Mouse (Mus musculus) right cerebral cortex, postnatal 14 days (tissue): ENCODE data around the gene Usp18.
A peak's percentile ranks its signal among the peaks of the same experiment; 100 is the strongest.

ENCODE experiments used
- DNase-seq: peaks from one replicate; pipeline ENCODE4 v3.0.0; 2022

Usp18 gene

GRCm38 (mm10) chr6:121226043-121226442 lies 19.7 kb upstream of the Usp18 start:
- DNase-seq: no peak

- no peak for DNase-seq
These were observed 19.0 kb upstream of the Usp18 start for GRCm38 (mm10) chr6:121226744-121227143.

GRCm38 (mm10) chr6:121228421-121228820 lies 17.3 kb upstream of the Usp18 start:
- no peak for DNase-seq

- no peak for DNase-seq
These were observed 13.1 kb upstream of the Usp18 start for GRCm38 (mm10) chr6:121232652-121233051.

- DNase-seq: no peak
These were observed 9.3 kb upstream of the Usp18 start for GRCm38 (mm10) chr6:121236386-121236785.

- DNase-seq: no peak
These were observed 7.5 kb upstream of the Usp18 start for GRCm38 (mm10) chr6:121238209-121238608.

GRCm38 (mm10) chr6:121241780-121242179 lies 3.9 kb upstream of the Usp18 start:
- DNase-seq: no peak

- DNase-seq: no peak
These were observed 2.5 kb upstream of the Usp18 start for GRCm38 (mm10) chr6:121243161-121243560.

- no peak for DNase-seq
These were observed 293 bp downstream of the Usp18 start for GRCm38 (mm10) chr6:121246037-121246361.

- no peak for DNase-seq
These were observed 4.7 kb downstream of the Usp18 start for GRCm38 (mm10) chr6:121250406-121250805.

- DNase-seq: no peak
These were observed 5.5 kb downstream of the Usp18 start for GRCm38 (mm10) chr6:121251256-121251655.

GRCm38 (mm10) chr6:121260548-121260947 lies 14.8 kb downstream of the Usp18 start:
- DNase-seq: peak; percentile 84

- DNase-seq: no peak
These were observed 15.5 kb downstream of the Usp18 start for GRCm38 (mm10) chr6:121261233-121261632.

GRCm38 (mm10) chr6:121262004-121262403 lies 16.3 kb downstream of the Usp18 start:
- no peak for DNase-seq

- no peak for DNase-seq
These were observed 16.8 kb downstream of the Usp18 start for GRCm38 (mm10) chr6:121262496-121262895.

GRCm38 (mm10) chr6:121270156-121270555 lies 24.4 kb downstream of the Usp18 start:
- no peak for DNase-seq

- no peak for DNase-seq
These were observed 26.0 kb downstream of the Usp18 start for GRCm38 (mm10) chr6:121271707-121272074.

- DNase-seq: peak; percentile 76
These were observed 26.5 kb downstream of the Usp18 start for GRCm38 (mm10) chr6:121272075-121272800.

GRCm38 (mm10) chr6:121274356-121274755 lies 28.6 kb downstream of the Usp18 start:
- DNase-seq: peak; percentile 19

GRCm38 (mm10) chr6:121284132-121284531 lies 38.4 kb downstream of the Usp18 start:
- no peak for DNase-seq

GRCm38 (mm10) chr6:121299317-121299716 lies 53.6 kb downstream of the Usp18 start:
- no peak for DNase-seq

- DNase-seq: no peak
These were observed 54.2 kb downstream of the Usp18 start, which contains the start of gene Slc6a13 for GRCm38 (mm10) chr6:121299954-121300353. TSS of gene Slc6a13 (plus strand) at chr6:121300227.

GRCm38 (mm10) chr6:121300504-121300903 lies 54.8 kb downstream of the Usp18 start:
- DNase-seq: no peak

- no peak for DNase-seq
These were observed 57.9 kb downstream of the Usp18 start for GRCm38 (mm10) chr6:121303466-121304220.
